Mouse (Mus musculus) MEL (cell line): ENCODE results near the gene Gtse1.

Experiments
- BHLHE40 ChIP-seq: IDR thresholded peaks from 2 replicates; pipeline ENCODE4 v1.6.1; 2012; ENCODE audit warnings: low read depth, mild to moderate bottlenecking, inconsistent platforms, low read length, improper control_type of control experiment, borderline replicate concordance
- CHD1 ChIP-seq: IDR thresholded peaks from 2 replicates; pipeline ENCODE4 v1.6.1; 2012; ENCODE audit warnings: low read depth, mild to moderate bottlenecking, inconsistent platforms, low read length, improper control_type of control experiment
- CHD2 ChIP-seq: IDR thresholded peaks from 2 replicates; pipeline ENCODE4 v1.6.1; 2011; ENCODE audit warnings: low read length, improper control_type of control experiment
- CTCF ChIP-seq, 3 experiments: IDR thresholded peaks in 2 of 3; conservative IDR thresholded peaks in 1 of 3; 2 replicates each; pipeline ENCODE4 v1.5.1; 2011 to 2012; ENCODE audit warnings: low read length in 3 of 3, low read depth in 2 of 3, mild to moderate bottlenecking in 2 of 3, improper control_type of control experiment in 1 of 3, inconsistent platforms in 1 of 3, mixed read lengths in 1 of 3, moderate library complexity in 1 of 3; ENCODE audit not compliant: control insufficient read depth in 1 of 3, insufficient read depth in 1 of 3, poor library complexity in 1 of 3, severe bottlenecking in 1 of 3
- E2F4 ChIP-seq: IDR thresholded peaks from 2 replicates; pipeline ENCODE4 v1.6.1; 2011; ENCODE audit warnings: low read depth, low read length, improper control_type of control experiment, borderline replicate concordance
- EP300 ChIP-seq, 2 experiments: IDR thresholded peaks; 2 replicates each; pipeline ENCODE4 v1.6.1; 2011; ENCODE audit warnings: improper control_type of control experiment in 2 of 2, low read length in 2 of 2, low read depth in 1 of 2, mild to moderate bottlenecking in 1 of 2
- JUND ChIP-seq: IDR thresholded peaks from 2 replicates; pipeline ENCODE4 v1.6.1; 2011; ENCODE audit warnings: low read depth, mild to moderate bottlenecking, improper control_type of control experiment, low read length
- KAT2A ChIP-seq: conservative IDR thresholded peaks from 2 replicates; pipeline ENCODE4 v1.6.1; 2012; ENCODE audit warnings: low read depth, low read length, improper control_type of control experiment, inconsistent platforms
- POLR2A ChIP-seq, 2 experiments: IDR thresholded peaks; 2 replicates each; pipeline ENCODE4 v1.6.1; 2011 to 2012; ENCODE audit warnings: low read length in 2 of 2, mild to moderate bottlenecking in 2 of 2, control low read depth in 1 of 2, improper control_type of control experiment in 1 of 2, low read depth in 1 of 2, moderate library complexity in 1 of 2; ENCODE audit not compliant: control insufficient read depth in 1 of 2, insufficient read depth in 1 of 2, poor library complexity in 1 of 2
- RCOR1 ChIP-seq: IDR thresholded peaks from 2 replicates; pipeline ENCODE4 v1.6.1; 2012; ENCODE audit warnings: low read depth, mild to moderate bottlenecking, inconsistent platforms, low read length, improper control_type of control experiment
- SMC3 ChIP-seq: IDR thresholded peaks from 2 replicates; pipeline ENCODE4 v1.6.1; 2011; ENCODE audit warnings: low read depth, low read length, improper control_type of control experiment
- USF1 ChIP-seq: IDR thresholded peaks from 2 replicates; pipeline ENCODE4 v1.6.1; 2014; ENCODE audit warnings: low read depth, mild to moderate bottlenecking, inconsistent platforms, low read length, improper control_type of control experiment, moderate library complexity
- USF2 ChIP-seq, 2 experiments: IDR thresholded peaks; 2 replicates each; pipeline ENCODE4 v1.6.1; 2011 to 2012; ENCODE audit warnings: improper control_type of control experiment in 2 of 2, low read length in 2 of 2, borderline replicate concordance in 1 of 2, inconsistent platforms in 1 of 2, low read depth in 1 of 2, mild to moderate bottlenecking in 1 of 2; ENCODE audit not compliant: insufficient read depth in 1 of 2
- ZC3H11A ChIP-seq: IDR thresholded peaks from 2 replicates; pipeline ENCODE4 v1.6.1; 2012; ENCODE audit warnings: low read depth, mild to moderate bottlenecking, inconsistent platforms, low read length, improper control_type of control experiment

- TF ChIP-seq EP300 (IDR thresholded peaks at IDR 0.05; ENCODE audit: low read depth in 1 of 2, low read length in 2 of 2) (no peak), CHD1 (no peak), CTCF (IDR thresholded peaks at IDR 0.05 in 2 of 3, conservative IDR thresholded peaks at IDR 0.05 in 1 of 3; ENCODE audit: control insufficient read depth in 1 of 3, insufficient read depth in 1 of 3, low read depth in 2 of 3, low read length in 3 of 3, poor library complexity in 1 of 3, severe bottlenecking in 1 of 3) (no peak), POLR2A (IDR thresholded peaks at IDR 0.05; ENCODE audit: control insufficient read depth in 1 of 2, insufficient read depth in 1 of 2, low read depth in 1 of 2, low read length in 2 of 2, poor library complexity in 1 of 2) (no peak), CHD2 (no peak), USF2 (IDR thresholded peaks at IDR 0.05; ENCODE audit: borderline replicate concordance in 1 of 2, insufficient read depth in 1 of 2, low read depth in 1 of 2, low read length in 2 of 2) (no peak), E2F4 (no peak), SMC3 (no peak), KAT2A (no peak), USF1 (no peak), BHLHE40 (no peak), ZC3H11A (no peak), RCOR1 (no peak), JUND (no peak)
Measured at GRCm38 (mm10) chr15:85900318-85900717, 40.8 kb downstream of the Gtse1 start.
